Mouse (Mus musculus) lung, embryonic 14.5 days (tissue): ENCODE measurements around the gene Elovl7. TPM values are rescaled to one million over a fixed set of nuclear protein-coding genes. Genes with fewer than 3 reads are reported as not detected.

Source experiments
- ATAC-seq: fragments of 200-750 bp; cut with Nextera tagmentation; 2 replicates; pipeline ENCODE4 v1.8.0; 2017; ENCODE audit warnings: mild to moderate bottlenecking, moderate TSS enrichment, moderate library complexity; ENCODE audit not compliant: insufficient read depth
- DNase-seq: peaks from one replicate; pipeline ENCODE4 v3.0.0-alpha.2; 2015
- H3K27ac ChIP-seq: fragments of 300-500 bp; sonication (generic); 2 replicates; pipeline ENCODE4 v1.5.1; 2014; ENCODE audit warnings: low read depth, mild to moderate bottlenecking, moderate library complexity
- H3K27me3 ChIP-seq: fragments of 300-500 bp; sonication (generic); 2 replicates; pipeline ENCODE4 v1.6.1; 2014; ENCODE audit warnings: low read length, control low read depth; ENCODE audit not compliant: insufficient read depth
- H3K36me3 ChIP-seq: fragments of 300-500 bp; sonication (generic); 2 replicates; pipeline ENCODE4 v1.6.1; 2014; ENCODE audit warnings: control low read depth; ENCODE audit not compliant: insufficient read depth
- H3K4me1 ChIP-seq: fragments of 300-500 bp; sonication (generic); 2 replicates; pipeline ENCODE4 v1.6.1; 2014; ENCODE audit warnings: antibody characterized with exemption, control low read depth; ENCODE audit not compliant: insufficient read depth
- H3K4me2 ChIP-seq: fragments of 300-500 bp; sonication (generic); 2 replicates; pipeline ENCODE4 v1.6.1; 2014; ENCODE audit warnings: mild to moderate bottlenecking
- H3K4me3 ChIP-seq: fragments of 300-500 bp; sonication (generic); 2 replicates; pipeline ENCODE4 v1.5.1; 2014; ENCODE audit warnings: low read depth, low read length
- H3K9ac ChIP-seq: fragments of 300-500 bp; sonication (generic); 2 replicates; pipeline ENCODE4 v1.6.1; 2014
- H3K9me3 ChIP-seq: fragments of 300-500 bp; sonication (generic); 2 replicates; pipeline ENCODE4 v1.6.1; 2016; ENCODE audit warnings: low read depth, low read length, control low read depth
- CTCF ChIP-seq: IDR thresholded peaks from 2 replicates; pipeline ENCODE4 v1.5.1; 2016; ENCODE audit warnings: antibody characterized with exemption, low read depth
- WGBS: fragments of 180-500 bp; shearing (Covaris S2); extraction: QIAGEN DNeasy Blood & Tissue Kit; methylation state at CpG from one replicate; pipeline ENCODE4 v1.1.7; 2014; 5-methylcytosine and 5-hydroxymethylcytosine counted together
- polyA plus RNA-seq: library from polyadenylated mRNA; unstranded; fragments of >200 nt; fragmentation: Nextera tagmentation; extraction: Ambion mirVana; gene quantifications from 2 replicates; pipeline ENCODE4 v1.2.1, GENCODE M21; 2014

Gene Elovl7
- polyA plus RNA-seq, 1 experiment from 2014 or later, result 9.7 TPM

GRCm38 (mm10) chr13:108284312-108284711 lies 70.1 kb downstream of the Elovl7 start:
- 83% methylated on average over 2 of the region's 2 CpGs for WGBS
- ATAC-seq (no peak), DNase-seq (no peak)
- H3K27me3 ChIP-seq, result no peaks in the 10 kb centered on the region
- no peak for TF ChIP-seq CTCF
- no peak overlapping the region for H3K9ac ChIP-seq
- H3K4me1 ChIP-seq, result no peaks in the 10 kb centered on the region
- H3K9me3 ChIP-seq, result no peaks in the 10 kb centered on the region
- H3K4me2 ChIP-seq, result no peak overlapping the region
- H3K27ac ChIP-seq, result no peak overlapping the region
- H3K4me3 ChIP-seq, result no peak overlapping the region
- H3K36me3 ChIP-seq, result no peaks in the 10 kb centered on the region

GRCm38 (mm10) chr13:108287953-108288352 lies 73.7 kb downstream of the Elovl7 start:
- no peaks in the 10 kb centered on the region for H3K9me3 ChIP-seq
- no peaks in the 10 kb centered on the region for H3K36me3 ChIP-seq
- H3K27ac ChIP-seq, result no peak overlapping the region
- H3K4me3 ChIP-seq, result no peak overlapping the region
- DNase-seq (no peak), ATAC-seq (no peak)
- 53% methylated on average over 3 of the region's 3 CpGs for WGBS
- H3K4me1 ChIP-seq, result no peaks in the 10 kb centered on the region
- no peak overlapping the region for H3K4me2 ChIP-seq
- no peaks in the 10 kb centered on the region for H3K27me3 ChIP-seq
- no peak for TF ChIP-seq CTCF
- no peak overlapping the region for H3K9ac ChIP-seq

GRCm38 (mm10) chr13:108289436-108289835 lies 75.2 kb downstream of the Elovl7 start:
- TF ChIP-seq CTCF, result no peak
- WGBS, result 65% methylated on average over 3 of the region's 3 CpGs
- Histone ChIP-seq H3K36me3 (no peaks in the 10 kb centered on the region), H3K4me1 (no peaks in the 10 kb centered on the region), H3K9me3 (no peaks in the 10 kb centered on the region), H3K9ac (no peak overlapping the region), H3K4me3 (no peak overlapping the region), H3K4me2 (no peak overlapping the region), H3K27ac (no peak overlapping the region), H3K27me3 (no peaks in the 10 kb centered on the region)
- ATAC-seq (no peak), DNase-seq (no peak)

GRCm38 (mm10) chr13:108290314-108290713 lies 76.1 kb downstream of the Elovl7 start:
- no peaks in the 10 kb centered on the region for H3K36me3 ChIP-seq
- H3K27me3 ChIP-seq, result no peaks in the 10 kb centered on the region
- no peak overlapping the region for H3K27ac ChIP-seq
- H3K4me2 ChIP-seq, result no peak overlapping the region
- H3K4me3 ChIP-seq, result no peak overlapping the region
- DNase-seq (no peak), ATAC-seq (no peak)
- H3K9ac ChIP-seq, result no peak overlapping the region
- no peak for TF ChIP-seq CTCF
- H3K9me3 ChIP-seq, result no peaks in the 10 kb centered on the region
- WGBS, result 87% methylated on average over 4 of the region's 4 CpGs
- no peaks in the 10 kb centered on the region for H3K4me1 ChIP-seq

- ATAC-seq, result peak; percentile 86
- peak; percentile 88 for DNase-seq
- TF ChIP-seq CTCF, result no peak
Measured at GRCm38 (mm10) chr13:108297350-108298093, 83.3 kb downstream of the Elovl7 start.

GRCm38 (mm10) chr13:108298241-108298640 lies 84.0 kb downstream of the Elovl7 start:
- no peak for DNase-seq
- H3K4me2 ChIP-seq, result no peak overlapping the region
- WGBS, result 34% methylated on average over 5 of the region's 5 CpGs

More at GRCm38 (mm10) chr13:108297350-108298093, 83.3 kb downstream of the Elovl7 start:
- WGBS, result 4% methylated on average over 12 of the region's 12 CpGs
- Histone ChIP-seq H3K27me3 (no peaks in the 10 kb centered on the region), H3K27ac (peak overlapping the region; percentile 76), H3K36me3 (no peaks in the 10 kb centered on the region), H3K4me2 (peak overlapping the region; percentile 55), H3K4me3 (peak overlapping the region; percentile 18), H3K4me1 (peaks cover 3% of the 10 kb centered on the region; the same call in 1 of the 2 replicates), H3K9ac (peak overlapping the region; percentile 7; the same call in 1 of the 2 replicates), H3K9me3 (no peaks in the 10 kb centered on the region)

GRCm38 (mm10) chr13:108300346-108300950 lies 86.2 kb downstream of the Elovl7 start:
- Histone ChIP-seq H3K4me3 (no peak overlapping the region), H3K27ac (peak overlapping the region; percentile 68), H3K4me1 (peaks cover 3% of the 10 kb centered on the region; the same call in 1 of the 2 replicates), H3K27me3 (no peaks in the 10 kb centered on the region), H3K36me3 (no peaks in the 10 kb centered on the region), H3K9ac (no peak overlapping the region), H3K9me3 (no peaks in the 10 kb centered on the region), H3K4me2 (no peak overlapping the region)
- 14% methylated on average over 5 of the region's 5 CpGs for WGBS
- ATAC-seq (peak; percentile 51), DNase-seq (peak; percentile 73)
- peak; percentile 57; the same call in 1 of the 2 replicates for TF ChIP-seq CTCF

More at GRCm38 (mm10) chr13:108298241-108298640, 84.0 kb downstream of the Elovl7 start:
- ATAC-seq, result no peak
- no peaks in the 10 kb centered on the region for H3K36me3 ChIP-seq
- no peak overlapping the region for H3K9ac ChIP-seq
- peaks cover 3% of the 10 kb centered on the region; the same call in 1 of the 2 replicates for H3K4me1 ChIP-seq
- peak overlapping the region; percentile 76 for H3K27ac ChIP-seq
- H3K9me3 ChIP-seq, result no peaks in the 10 kb centered on the region
- H3K27me3 ChIP-seq, result no peaks in the 10 kb centered on the region
- TF ChIP-seq CTCF, result no peak
- H3K4me3 ChIP-seq, result peak overlapping the region; percentile 18; the same call in 1 of the 2 replicates
